Mouse (Mus musculus) midbrain, embryonic 12.5 days (tissue): ENCODE results near the gene Zfp366. TPM values are rescaled to one million over a fixed set of nuclear protein-coding genes. Genes with fewer than 3 reads are reported as not detected.

Experiments
- ATAC-seq: fragments of 200-750 bp; cut with Nextera tagmentation; 2 replicates; pipeline ENCODE4 v1.8.0; 2017; ENCODE audit warnings: low read depth, moderate TSS enrichment, moderate library complexity; ENCODE audit not compliant: low FRiP score
- H3K27ac ChIP-seq: fragments of 300-500 bp; sonication (generic); replicated peaks from 2 replicates; pipeline ENCODE4 v1.5.1; 2016; ENCODE audit warnings: mild to moderate bottlenecking
- H3K27me3 ChIP-seq: fragments of 300-500 bp; sonication (generic); 2 replicates; pipeline ENCODE4 v1.6.1; 2016; ENCODE audit warnings: mild to moderate bottlenecking
- H3K36me3 ChIP-seq: fragments of 300-500 bp; sonication (generic); 2 replicates; pipeline ENCODE4 v1.6.1; 2016
- H3K4me1 ChIP-seq: fragments of 300-500 bp; sonication (generic); 2 replicates; pipeline ENCODE4 v1.6.1; 2016
- H3K4me2 ChIP-seq: fragments of 300-500 bp; sonication (generic); replicated peaks from 2 replicates; pipeline ENCODE4 v1.6.1; 2016; ENCODE audit warnings: mild to moderate bottlenecking, moderate library complexity
- H3K4me3 ChIP-seq: fragments of 300-500 bp; sonication (generic); 2 replicates; pipeline ENCODE4 v1.5.1; 2016; ENCODE audit warnings: mild to moderate bottlenecking
- H3K9ac ChIP-seq: fragments of 300-500 bp; sonication (generic); replicated peaks from 2 replicates; pipeline ENCODE4 v1.6.1; 2016; ENCODE audit warnings: mild to moderate bottlenecking, moderate library complexity
- H3K9me3 ChIP-seq: fragments of 300-500 bp; sonication (generic); 2 replicates; pipeline ENCODE4 v1.6.1; 2016; ENCODE audit warnings: mild to moderate bottlenecking
- WGBS: fragments of 180-500 bp; shearing (Covaris S2); methylation state at CpG from one replicate; pipeline ENCODE4 v1.1.7; 2016; 5-methylcytosine and 5-hydroxymethylcytosine counted together
- polyA plus RNA-seq: library from polyadenylated mRNA; unstranded; fragments of >200 nt; fragmentation: Nextera tagmentation; extraction: Ambion mirVana; gene quantifications from 2 replicates; pipeline ENCODE4 v1.2.1, GENCODE M21; 2016

Zfp366 gene
- polyA plus RNA-seq, 1 experiment from 2014 or later, result 0.55 TPM

DNA sequence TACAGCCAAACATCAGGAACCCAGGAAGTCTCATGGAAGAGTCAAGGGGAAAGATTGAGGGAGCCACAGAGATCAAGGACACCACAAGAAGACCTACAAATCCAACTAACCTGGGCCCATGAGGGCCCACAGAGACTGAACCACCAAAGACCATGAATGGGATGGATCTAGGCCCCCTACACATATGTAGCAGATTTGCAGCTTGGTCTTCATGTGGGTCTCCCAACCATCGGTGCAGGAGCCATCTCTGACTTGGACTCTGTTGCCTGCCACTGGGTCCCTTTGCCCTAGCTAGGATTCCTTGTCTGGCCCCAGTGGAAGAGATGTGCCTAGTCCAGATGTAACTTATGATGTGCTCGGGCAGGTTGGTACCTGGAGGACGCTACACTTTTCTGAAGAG is 87.4 kb downstream of the Zfp366 start:
- 88% methylated on average over 3 of the region's 3 CpGs for WGBS
- Histone ChIP-seq H3K36me3 (no peaks in the 10 kb centered on the region), H3K4me2 (no peak overlapping the region), H3K9ac (no peak overlapping the region), H3K27ac (no peak overlapping the region), H3K4me3 (no peak overlapping the region), H3K4me1 (no peaks in the 10 kb centered on the region), H3K9me3 (no peaks in the 10 kb centered on the region), H3K27me3 (no peaks in the 10 kb centered on the region)
- no peak for ATAC-seq

DNA sequence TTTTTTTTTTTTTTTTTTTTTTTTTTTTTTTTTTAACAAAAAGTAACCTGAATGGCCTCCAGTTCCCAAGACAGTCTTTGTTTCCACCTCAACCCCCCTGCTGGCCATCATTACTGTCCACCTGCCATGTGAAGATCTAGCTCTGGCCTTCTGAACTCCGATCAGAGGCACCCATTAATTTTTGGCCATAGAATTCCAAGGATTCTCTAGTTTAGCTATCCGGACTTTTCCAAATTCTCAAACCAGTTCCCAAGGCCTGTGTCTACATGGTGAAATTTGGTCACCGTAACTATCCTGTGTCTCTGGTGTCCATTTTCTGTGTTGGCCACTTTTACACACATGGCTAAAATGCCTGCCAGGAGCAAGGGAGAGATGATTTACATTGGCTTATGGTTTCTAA is 92.9 kb downstream of the Zfp366 start:
- Histone ChIP-seq H3K4me3 (no peak overlapping the region), H3K36me3 (no peaks in the 10 kb centered on the region), H3K27ac (no peak overlapping the region), H3K9me3 (no peaks in the 10 kb centered on the region), H3K4me1 (no peaks in the 10 kb centered on the region), H3K27me3 (no peaks in the 10 kb centered on the region), H3K9ac (no peak overlapping the region), H3K4me2 (no peak overlapping the region)
- 96% methylated on average over 3 of the region's 3 CpGs for WGBS
- no peak for ATAC-seq

- WGBS, result 87% methylated on average over 6 of the region's 6 CpGs
- Histone ChIP-seq H3K4me3 (no peak overlapping the region), H3K4me1 (no peaks in the 10 kb centered on the region), H3K27me3 (no peaks in the 10 kb centered on the region), H3K4me2 (no peak overlapping the region), H3K9ac (no peak overlapping the region), H3K36me3 (no peaks in the 10 kb centered on the region), H3K27ac (no peak overlapping the region), H3K9me3 (no peaks in the 10 kb centered on the region)
- ATAC-seq, result no peak
Observed at GRCm38 (mm10) chr13:99278511-99278910, 93.9 kb downstream of the Zfp366 start.

- Histone ChIP-seq H3K4me1 (peaks cover 4% of the 10 kb centered on the region; the same call in 1 of the 2 replicates), H3K27me3 (no peaks in the 10 kb centered on the region), H3K9ac (no peak overlapping the region), H3K27ac (no peak overlapping the region), H3K36me3 (no peaks in the 10 kb centered on the region), H3K4me3 (no peak overlapping the region), H3K4me2 (no peak overlapping the region), H3K9me3 (no peaks in the 10 kb centered on the region)
- WGBS, result 78% methylated on average over 10 of the region's 10 CpGs
- no peak for ATAC-seq
Observed at GRCm38 (mm10) chr13:99279351-99279750, 94.7 kb downstream of the Zfp366 start.

- no peak overlapping the region for H3K27ac ChIP-seq
- ATAC-seq, result no peak
- 86% methylated on average over 6 of the region's 6 CpGs for WGBS
Observed at GRCm38 (mm10) chr13:99282961-99283360, 98.3 kb downstream of the Zfp366 start.

DNA sequence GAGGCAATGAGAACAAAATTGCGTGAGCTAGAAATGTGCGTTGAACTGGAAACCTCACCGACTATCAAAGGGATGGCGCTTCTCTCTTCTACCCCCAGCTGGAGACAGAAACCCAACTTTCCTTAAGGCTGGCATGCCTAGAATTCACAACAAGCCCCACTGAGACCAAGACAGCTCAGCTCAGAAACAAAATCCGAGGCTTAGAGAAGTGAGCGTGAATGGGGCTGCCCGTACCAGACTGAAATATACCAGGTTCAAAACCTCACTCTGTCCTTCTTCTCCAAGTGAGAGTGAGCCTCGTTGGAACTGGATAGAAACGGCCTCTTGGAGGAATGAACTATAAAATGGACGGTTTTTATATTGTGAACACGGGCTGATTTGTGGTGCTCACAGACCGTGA is 99.3 kb downstream of the Zfp366 start:
- Histone ChIP-seq H3K27ac (peak overlapping the region; percentile 44), H3K9ac (no peak overlapping the region), H3K4me2 (peak overlapping the region; percentile 16; the same call in 1 of the 2 replicates), H3K4me3 (no peak overlapping the region), H3K36me3 (no peaks in the 10 kb centered on the region), H3K4me1 (peaks cover 17% of the 10 kb centered on the region), H3K9me3 (no peaks in the 10 kb centered on the region), H3K27me3 (no peaks in the 10 kb centered on the region)
- no peak for ATAC-seq
- 66% methylated on average over 12 of the region's 12 CpGs for WGBS

More at GRCm38 (mm10) chr13:99282961-99283360, 98.3 kb downstream of the Zfp366 start:
- Histone ChIP-seq H3K36me3 (no peaks in the 10 kb centered on the region), H3K9ac (no peak overlapping the region), H3K4me2 (no peak overlapping the region), H3K4me3 (no peak overlapping the region), H3K4me1 (peaks cover 17% of the 10 kb centered on the region), H3K27me3 (no peaks in the 10 kb centered on the region), H3K9me3 (no peaks in the 10 kb centered on the region)

- Histone ChIP-seq H3K4me1 (peaks cover 17% of the 10 kb centered on the region), H3K27ac (peak overlapping the region; percentile 73), H3K36me3 (no peaks in the 10 kb centered on the region), H3K4me2 (peak overlapping the region; percentile 16), H3K27me3 (no peaks in the 10 kb centered on the region), H3K9me3 (no peaks in the 10 kb centered on the region), H3K4me3 (no peak overlapping the region), H3K9ac (no peak overlapping the region)
- peak; percentile 73 for ATAC-seq
- WGBS, result 59% methylated on average over 21 of the region's 21 CpGs
Observed at GRCm38 (mm10) chr13:99284400-99285160, 100.0 kb downstream of the Zfp366 start.

- Histone ChIP-seq H3K4me2 (0 out of 2 replicates have a peak overlapping the region, but pooled peaks have one; percentile 16), H3K4me1 (peaks cover 17% of the 10 kb centered on the region), H3K9ac (no peak overlapping the region), H3K27me3 (no peaks in the 10 kb centered on the region), H3K36me3 (no peaks in the 10 kb centered on the region), H3K9me3 (no peaks in the 10 kb centered on the region), H3K4me3 (no peak overlapping the region), H3K27ac (peak overlapping the region; percentile 73)
- 37% methylated on average over 2 of the region's 2 CpGs for WGBS
- ATAC-seq, result no peak
Observed at GRCm38 (mm10) chr13:99285241-99285640, 100.6 kb downstream of the Zfp366 start.

DNA sequence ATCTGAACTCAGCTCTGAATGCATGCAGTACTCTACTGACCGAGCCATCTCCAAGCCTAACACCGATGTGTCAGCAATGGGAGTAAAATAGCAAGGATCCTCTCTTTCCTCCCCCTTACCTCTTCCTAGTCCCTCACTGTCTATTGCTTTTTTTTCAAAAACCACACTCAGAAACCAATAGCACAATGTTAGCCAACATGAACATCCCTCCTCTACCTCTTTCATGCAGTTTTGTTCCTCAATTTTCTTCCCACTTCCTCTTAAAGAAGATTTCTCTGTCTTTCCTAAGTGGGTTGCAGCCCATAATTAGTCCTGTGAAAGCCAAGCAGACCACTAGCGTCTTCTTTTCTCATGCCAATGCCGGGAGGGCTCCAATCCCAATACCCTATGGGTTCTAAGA is 102.6 kb downstream of the Zfp366 start:
- Histone ChIP-seq H3K4me1 (peaks cover 17% of the 10 kb centered on the region), H3K9me3 (no peaks in the 10 kb centered on the region), H3K27ac (no peak overlapping the region), H3K27me3 (no peaks in the 10 kb centered on the region), H3K9ac (no peak overlapping the region), H3K36me3 (no peaks in the 10 kb centered on the region), H3K4me2 (no peak overlapping the region), H3K4me3 (no peak overlapping the region)
- no peak for ATAC-seq
- WGBS, result 90% methylated on average over 4 of the region's 4 CpGs

DNA sequence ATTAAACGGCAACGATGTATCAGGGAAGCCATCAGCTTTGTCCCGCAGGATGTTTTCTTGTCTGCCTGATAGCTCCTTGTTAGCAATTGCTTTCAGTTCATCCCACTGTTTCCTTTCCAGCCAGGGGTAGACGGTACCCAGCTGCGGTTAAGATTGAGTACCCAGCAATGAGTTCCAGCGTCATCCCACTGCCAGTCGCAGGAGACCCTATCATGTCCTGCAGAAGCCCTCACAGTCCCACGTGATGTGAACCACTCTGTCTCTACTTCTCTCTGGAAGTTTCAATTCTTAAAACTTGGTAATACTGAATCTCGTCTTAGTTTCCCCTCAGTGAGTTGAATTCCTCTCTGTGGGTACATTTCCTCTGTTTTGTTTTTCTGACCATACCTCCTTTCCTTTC is 103.2 kb downstream of the Zfp366 start:
- Histone ChIP-seq H3K9me3 (no peaks in the 10 kb centered on the region), H3K4me1 (peaks cover 17% of the 10 kb centered on the region), H3K9ac (no peak overlapping the region), H3K4me3 (no peak overlapping the region), H3K4me2 (no peak overlapping the region), H3K36me3 (no peaks in the 10 kb centered on the region), H3K27me3 (no peaks in the 10 kb centered on the region), H3K27ac (no peak overlapping the region)
- no peak for ATAC-seq
- WGBS, result 89% methylated on average over 9 of the region's 9 CpGs

DNA sequence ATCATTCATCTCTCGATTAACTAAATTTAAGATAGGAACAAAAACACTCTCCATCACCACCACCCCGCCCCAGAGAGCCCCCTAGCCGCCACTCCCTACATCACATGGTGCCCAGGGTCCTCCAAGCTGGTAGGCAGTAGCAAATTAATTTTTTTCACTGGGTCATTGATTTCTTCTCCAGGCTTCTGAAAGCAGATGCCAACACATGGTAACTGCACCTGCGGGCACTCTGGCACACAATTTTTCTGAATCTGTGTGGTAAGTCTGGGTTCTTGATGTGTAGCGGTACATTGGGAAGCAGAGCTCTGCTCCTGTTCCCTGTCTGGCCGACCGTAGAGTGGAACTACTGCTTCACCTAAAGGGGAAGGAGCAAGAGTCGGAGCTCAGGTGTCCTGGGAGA is 106.1 kb downstream of the Zfp366 start:
- ATAC-seq, result no peak
- H3K27me3 ChIP-seq, result no peaks in the 10 kb centered on the region
- no peak overlapping the region for H3K27ac ChIP-seq
- H3K9ac ChIP-seq, result no peak overlapping the region
- no peak overlapping the region for H3K4me3 ChIP-seq
- WGBS, result 95% methylated on average over 8 of the region's 8 CpGs
- no peak overlapping the region for H3K4me2 ChIP-seq
- H3K36me3 ChIP-seq, result no peaks in the 10 kb centered on the region
- no peaks in the 10 kb centered on the region for H3K4me1 ChIP-seq
- H3K9me3 ChIP-seq, result no peaks in the 10 kb centered on the region

DNA sequence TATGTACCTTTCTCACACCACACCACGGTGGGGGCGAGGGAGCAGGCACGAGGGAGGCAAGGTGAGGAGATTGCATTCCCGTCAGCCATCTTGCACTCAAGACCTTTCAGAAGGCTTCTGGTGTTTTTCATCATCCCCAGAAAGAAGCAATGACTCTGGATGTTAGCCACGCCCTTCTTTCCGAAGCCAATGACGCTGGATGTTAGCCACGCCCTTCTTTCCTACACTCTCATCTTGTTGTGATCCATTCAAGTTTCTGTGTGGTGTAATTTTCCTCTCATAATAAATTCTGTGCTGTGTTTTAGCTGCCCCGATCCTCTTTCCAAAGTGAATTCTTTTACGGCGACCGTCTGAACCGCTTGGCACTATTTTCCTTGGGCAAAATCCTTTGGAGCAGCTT is 109.6 kb downstream of the Zfp366 start:
- no peak overlapping the region for H3K9ac ChIP-seq
- no peaks in the 10 kb centered on the region for H3K27me3 ChIP-seq
- H3K4me1 ChIP-seq, result no peaks in the 10 kb centered on the region
- H3K9me3 ChIP-seq, result no peaks in the 10 kb centered on the region
- ATAC-seq, result no peak
- H3K4me3 ChIP-seq, result no peak overlapping the region
- H3K4me2 ChIP-seq, result no peak overlapping the region
- H3K27ac ChIP-seq, result no peak overlapping the region
- no peaks in the 10 kb centered on the region for H3K36me3 ChIP-seq
- 93% methylated on average over 13 of the region's 13 CpGs for WGBS

GRCm38 (mm10) chr13:99299921-99300320 is 115.3 kb downstream of the Zfp366 start:
- H3K4me2 ChIP-seq, result no peak overlapping the region
- 87% methylated on average over 5 of the region's 5 CpGs for WGBS
- H3K36me3 ChIP-seq, result no peaks in the 10 kb centered on the region
- no peaks in the 10 kb centered on the region for H3K27me3 ChIP-seq
- no peaks in the 10 kb centered on the region for H3K9me3 ChIP-seq
- H3K4me3 ChIP-seq, result no peak overlapping the region
- H3K4me1 ChIP-seq, result no peaks in the 10 kb centered on the region
- H3K27ac ChIP-seq, result no peak overlapping the region
- H3K9ac ChIP-seq, result no peak overlapping the region
- ATAC-seq, result no peak
